Mouse (Mus musculus) CH12.LX (cell line): ENCODE measurements at regions not wholly inside any gene's neighbourhood (a gene's known extent, or its start where the extent isn't known, plus 50 kb on each side); places are given as distances from the start of the nearest gene placed in this dataset.
"Not testable (repeated sequence)": the region's sequence is repeated elsewhere in the genome, so short reads cannot be mapped to it uniquely, and the experiment has no call there.

Experiments
- DNase-seq: peaks from one replicate; pipeline ENCODE4 v3.0.0-alpha.2; 2013; ENCODE audit errors: extremely low read depth
- H3K27ac ChIP-seq: 2 replicates; pipeline ENCODE4 v1.5.1; 2012; ENCODE audit warnings: low read depth, mild to moderate bottlenecking, control low read depth, moderate library complexity; ENCODE audit not compliant: insufficient read depth
- H3K27me3 ChIP-seq: replicated peaks from 2 replicates; pipeline ENCODE3; 2012; ENCODE audit warnings: inconsistent platforms
- H3K36me3 ChIP-seq, 2 experiments: replicated peaks in 1 of 2; 2 replicates each; pipeline versions ENCODE3 to v1.6.1; 2012; ENCODE audit warnings: inconsistent platforms in 1 of 2, low read length in 1 of 2, mild to moderate bottlenecking in 1 of 2, mixed read lengths in 1 of 2, moderate library complexity in 1 of 2; ENCODE audit not compliant: control insufficient read depth in 1 of 2, insufficient read depth in 1 of 2
- H3K4me1 ChIP-seq, 2 experiments: 2 replicates each; pipeline ENCODE4 v1.6.1; 2012; ENCODE audit warnings: inconsistent platforms in 1 of 2, moderate library complexity in 1 of 2; ENCODE audit not compliant: insufficient read depth in 2 of 2, control insufficient read depth in 1 of 2
- H3K4me2 ChIP-seq: 2 replicates; pipeline ENCODE4 v1.6.1; 2012; ENCODE audit warnings: low read depth, mild to moderate bottlenecking, control low read depth; ENCODE audit not compliant: poor library complexity, insufficient read depth, severe bottlenecking
- H3K4me3 ChIP-seq, 3 experiments: fragments of 150-350 bp in 1 of 3; sonication (generic) in 1 of 3; replicated peaks in 1 of 3; 2 replicates each; pipeline versions ENCODE3 to v1.5.1; 2011 to 2012; ENCODE audit warnings: low read depth in 2 of 3, low read length in 2 of 3, mild to moderate bottlenecking in 2 of 3, moderate library complexity in 2 of 3, control low read depth in 1 of 3, improper control_type of control experiment in 1 of 3, inconsistent platforms in 1 of 3, mixed read lengths in 1 of 3; ENCODE audit not compliant: poor library complexity in 1 of 3
- H3K79me2 ChIP-seq: replicated peaks from 2 replicates; pipeline ENCODE4 v1.6.1; 2012; ENCODE audit warnings: mild to moderate bottlenecking, moderate library complexity; ENCODE audit not compliant: control insufficient read depth, poor library complexity, insufficient read depth, severe bottlenecking; ENCODE audit errors: extremely low read depth
- H3K9ac ChIP-seq: 2 replicates; pipeline ENCODE4 v1.6.1; 2012; ENCODE audit warnings: low read depth, mild to moderate bottlenecking, control low read depth, moderate library complexity; ENCODE audit not compliant: insufficient read depth
- H3K9me3 ChIP-seq: replicated peaks from 2 replicates; pipeline ENCODE3; 2012; ENCODE audit warnings: low read length, inconsistent platforms, mixed read lengths
- BHLHE40 ChIP-seq: IDR thresholded peaks from 2 replicates; pipeline ENCODE4 v1.6.1; 2011; ENCODE audit warnings: mild to moderate bottlenecking, low read depth, low read length, improper control_type of control experiment
- CHD2 ChIP-seq: IDR thresholded peaks from 2 replicates; pipeline ENCODE4 v1.6.1; 2011; ENCODE audit warnings: low read length, improper control_type of control experiment
- ETS1 ChIP-seq: conservative IDR thresholded peaks from 2 replicates; pipeline ENCODE4 v1.6.1; 2012; ENCODE audit warnings: low read depth, mild to moderate bottlenecking, inconsistent platforms, low read length, improper control_type of control experiment, moderate library complexity
- GABPA ChIP-seq: IDR thresholded peaks from 2 replicates; pipeline ENCODE4 v1.6.1; 2012; ENCODE audit warnings: low read depth, low read length, improper control_type of control experiment, inconsistent platforms; ENCODE audit not compliant: insufficient replicate concordance
- HCFC1 ChIP-seq: IDR thresholded peaks from 2 replicates; pipeline ENCODE4 v1.6.1; 2012; ENCODE audit warnings: low read depth, mild to moderate bottlenecking, inconsistent platforms, low read length, improper control_type of control experiment
- IRF4 ChIP-seq: IDR thresholded peaks from 2 replicates; pipeline ENCODE4 v1.6.1; 2014; ENCODE audit warnings: low read depth, mild to moderate bottlenecking, inconsistent platforms, low read length, improper control_type of control experiment
- JUN ChIP-seq: IDR thresholded peaks from 2 replicates; pipeline ENCODE4 v1.6.1; 2011; ENCODE audit warnings: low read depth, mild to moderate bottlenecking, low read length, improper control_type of control experiment, moderate library complexity; ENCODE audit not compliant: insufficient read depth
- JUND ChIP-seq: conservative IDR thresholded peaks from 2 replicates; pipeline ENCODE4 v1.6.1; 2011; ENCODE audit warnings: low read depth, low read length, improper control_type of control experiment
- MAZ ChIP-seq: IDR thresholded peaks from 2 replicates; pipeline ENCODE4 v1.6.1; 2012; ENCODE audit warnings: low read depth, mild to moderate bottlenecking, inconsistent platforms, low read length, improper control_type of control experiment, moderate library complexity
- MXI1 ChIP-seq: IDR thresholded peaks from 2 replicates; pipeline ENCODE4 v1.6.1; 2011; ENCODE audit warnings: mild to moderate bottlenecking, low read depth, low read length, improper control_type of control experiment
- MYC ChIP-seq: IDR thresholded peaks from 2 replicates; pipeline ENCODE4 v1.6.1; 2011; ENCODE audit warnings: low read depth, mild to moderate bottlenecking, improper control_type of control experiment, low read length
- POLR2AphosphoS2 ChIP-seq: IDR thresholded peaks from 2 replicates; pipeline ENCODE4 v1.6.1; 2011; ENCODE audit warnings: low read depth, low read length, improper control_type of control experiment
- RAD21 ChIP-seq: IDR thresholded peaks from 2 replicates; pipeline ENCODE4 v1.6.1; 2011; ENCODE audit warnings: low read depth, mild to moderate bottlenecking, low read length, improper control_type of control experiment, moderate library complexity
- RCOR1 ChIP-seq: conservative IDR thresholded peaks from 2 replicates; pipeline ENCODE4 v1.6.1; 2012; ENCODE audit warnings: low read depth, mild to moderate bottlenecking, inconsistent platforms, low read length, improper control_type of control experiment
- SIN3A ChIP-seq: IDR thresholded peaks from 2 replicates; pipeline ENCODE4 v1.6.1; 2012; ENCODE audit warnings: low read length, improper control_type of control experiment, inconsistent platforms
- USF2 ChIP-seq: conservative IDR thresholded peaks from 2 replicates; pipeline ENCODE4 v1.6.1; 2011; ENCODE audit warnings: low read depth, low read length, improper control_type of control experiment
- ZKSCAN1 ChIP-seq: IDR thresholded peaks from 2 replicates; pipeline ENCODE4 v1.6.1; 2012; ENCODE audit warnings: low read depth, inconsistent platforms, low read length, improper control_type of control experiment, borderline replicate concordance
- ZNF384 ChIP-seq: IDR thresholded peaks from 2 replicates; pipeline ENCODE4 v1.6.1; 2012; ENCODE audit warnings: low read depth, low read length, improper control_type of control experiment, inconsistent platforms
- dilution Hi-C: fragments of 300-500 bp; cut with MboI; formaldehyde crosslinking; loops from 2 replicates; pipeline ENCODE4 v1.14.3; 2020; ENCODE audit warnings: low sequenced_read_pairs; ENCODE audit not compliant: extremely low pct_unique_long_range_greater_than_20kb, extremely low pct_ligation_motif_present
- in situ Hi-C: fragments of 300-500 bp; cut with MboI; formaldehyde crosslinking; loops from 3 replicates; pipeline ENCODE4 v1.14.3; 2019; ENCODE audit warnings: low sequenced_read_pairs, low pct_ligation_motif_present, low pct_unique_long_range_greater_than_20kb, mixed read lengths

DNA sequence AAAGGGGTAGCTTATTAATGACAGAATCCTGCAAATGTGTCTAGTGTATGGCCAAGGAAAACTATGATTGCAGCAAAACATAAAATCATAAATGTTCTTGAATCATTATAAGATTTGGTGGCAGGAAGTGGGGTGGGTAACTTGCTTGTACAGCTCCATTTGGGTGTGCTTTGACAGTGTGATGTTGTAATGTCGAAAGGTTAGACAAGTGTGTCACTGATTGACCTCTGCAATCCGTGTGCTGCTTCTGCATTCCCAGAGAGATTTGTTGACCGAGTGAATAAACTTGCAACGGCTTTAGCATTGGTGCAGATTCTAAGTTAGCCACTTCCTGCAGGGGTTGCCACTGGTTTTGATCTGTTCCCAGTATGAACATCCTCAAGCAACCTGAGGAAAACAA is 165.9 kb upstream of the Tab2 start:
- in situ Hi-C loops: no loop called here
- Histone ChIP-seq H3K79me2 (no peaks in the 10 kb centered on the region), H3K4me3 (no peak overlapping the region), H3K27ac (no peak overlapping the region), H3K36me3 (no peaks in the 10 kb centered on the region), H3K4me1 (0 out of 4 replicates have a peak, but pooled peaks cover 0 to 2% of the 10 kb centered on the region in 2 experiments), H3K9ac (no peak overlapping the region)
- dilution Hi-C loops: no loop called here
- TF ChIP-seq MXI1 (no peak), CHD2 (no peak), SIN3A (no peak), RCOR1 (no peak), MAZ (no peak), HCFC1 (no peak), JUN (no peak), ETS1 (no peak), GABPA (no peak), MYC (no peak), ZKSCAN1 (no peak), JUND (no peak), RAD21 (no peak), BHLHE40 (no peak), POLR2AphosphoS2 (no peak)
- TF ChIP-seq, all 38 proteins: peak for 0
- DNase-seq: no peak
- Histone ChIP-seq H3K27me3 (no peaks in the 10 kb centered on the region), H3K9me3 (no peaks in the 10 kb centered on the region), H3K4me2 (no peak overlapping the region)

DNA sequence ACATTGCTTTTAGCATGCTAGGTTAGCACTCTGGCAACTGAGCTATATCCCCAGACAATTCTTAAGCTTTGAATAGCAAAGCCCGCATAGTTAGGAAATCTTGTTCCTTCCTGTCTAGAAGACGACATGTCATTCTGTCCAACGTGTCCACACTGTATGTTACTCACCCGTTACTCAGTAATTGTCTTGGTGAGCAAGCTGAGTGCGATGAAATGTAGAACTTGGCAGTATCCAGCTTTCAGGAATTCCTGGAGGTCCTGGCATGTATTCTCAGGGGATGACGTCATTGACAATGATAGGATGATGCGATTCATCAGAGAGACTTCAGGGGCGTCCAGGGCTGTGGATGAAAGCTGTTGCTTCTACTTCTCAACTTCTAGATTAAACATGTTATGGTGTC is 160.8 kb upstream of the Tab2 start:
- H3K27me3 ChIP-seq: no peaks in the 10 kb centered on the region
- no peak for DNase-seq
- H3K9ac ChIP-seq: no peak overlapping the region
- dilution Hi-C loops (no loop called here), in situ Hi-C loops (no loop called here)
- no peak overlapping the region for H3K27ac ChIP-seq
- no peaks in the 10 kb centered on the region for H3K79me2 ChIP-seq
- H3K9me3 ChIP-seq: no peaks in the 10 kb centered on the region
- TF ChIP-seq IRF4: no peak
- no peak for TF ChIP-seq ZNF384
- no peak for TF ChIP-seq HCFC1
- no peak for TF ChIP-seq SIN3A
- TF ChIP-seq USF2: no peak
- no peaks in the 10 kb centered on the region for H3K36me3 ChIP-seq
- H3K4me2 ChIP-seq: no peak overlapping the region
- peaks cover 0 to 6% of the 10 kb centered on the region in 2 experiments; a peak in 1 of 4 replicates for H3K4me1 ChIP-seq
- no peak overlapping the region for H3K4me3 ChIP-seq

DNA sequence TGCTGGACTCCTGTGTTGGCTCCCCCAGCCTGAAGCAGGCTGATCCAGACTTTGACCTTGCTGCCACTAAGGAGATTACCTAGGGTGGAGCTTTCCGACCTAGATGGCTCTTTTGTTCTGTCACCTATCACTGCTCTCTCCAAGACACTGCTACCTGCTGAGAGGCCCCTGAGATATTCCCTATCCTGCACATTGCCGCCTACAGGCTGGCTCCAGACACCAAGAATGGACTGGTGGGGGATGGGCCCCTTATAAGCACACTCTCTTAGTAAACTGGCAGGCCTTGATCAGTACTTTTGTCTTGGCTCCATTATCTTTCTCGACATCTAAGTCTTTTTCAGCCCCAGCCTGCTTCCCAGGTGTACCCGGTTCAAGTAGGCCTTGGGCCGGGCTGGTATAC is 158.9 kb upstream of the Tab2 start:
- H3K36me3 ChIP-seq, dilution Hi-C loops, DNase-seq, H3K79me2 ChIP-seq, H3K27ac ChIP-seq, H3K4me2 ChIP-seq, H3K27me3 ChIP-seq, H3K9ac ChIP-seq, in situ Hi-C loops, H3K4me1 ChIP-seq, H3K4me3 ChIP-seq, H3K9me3 ChIP-seq: not testable (repeated sequence)
